Mouse (Mus musculus) layer of hippocampus, postnatal 10 days (tissue): ENCODE measurements around the gene Plbd1. TPM values are rescaled to one million over a fixed set of nuclear protein-coding genes. Genes with fewer than 3 reads are reported as not detected.

Experiments used
- DNase-seq, 2 experiments: peaks; one replicate each; pipeline ENCODE4 v3.0.0; 2021; ENCODE audit warnings: low spot score in 2 of 2
- long read RNA-seq: library from polyadenylated mRNA; stranded (forward); transcript quantifications from one replicate; pipeline ENCODE4 v2.0.0, GENCODE M21; 2023
- total RNA-seq, 2 experiments: library from RNA; stranded (reverse); gene quantifications; 2 replicates each; pipeline ENCODE4 v1.2.3; 2021

Plbd1 gene
- under 1 TPM; 0.20 to 0.23 TPM for total RNA-seq
- long read RNA-seq, result 0 reads

GRCm38 (mm10) chr6:136661706-136662016 is at the start of gene Plbd1:
Gene Plbd1 (minus strand): TSS chr6:136661928.
- DNase-seq, result peak in 1 of 2 experiments; percentile 15

- DNase-seq, result no peak
Measured at GRCm38 (mm10) chr6:136710408-136710807, 48.7 kb upstream of the Plbd1 start.

- no peak for DNase-seq
Measured at GRCm38 (mm10) chr6:136708597-136708996, 46.9 kb upstream of the Plbd1 start.

GRCm38 (mm10) chr6:136701878-136702277 is 40.1 kb upstream of the Plbd1 start:
- DNase-seq, result no peak

DNA sequence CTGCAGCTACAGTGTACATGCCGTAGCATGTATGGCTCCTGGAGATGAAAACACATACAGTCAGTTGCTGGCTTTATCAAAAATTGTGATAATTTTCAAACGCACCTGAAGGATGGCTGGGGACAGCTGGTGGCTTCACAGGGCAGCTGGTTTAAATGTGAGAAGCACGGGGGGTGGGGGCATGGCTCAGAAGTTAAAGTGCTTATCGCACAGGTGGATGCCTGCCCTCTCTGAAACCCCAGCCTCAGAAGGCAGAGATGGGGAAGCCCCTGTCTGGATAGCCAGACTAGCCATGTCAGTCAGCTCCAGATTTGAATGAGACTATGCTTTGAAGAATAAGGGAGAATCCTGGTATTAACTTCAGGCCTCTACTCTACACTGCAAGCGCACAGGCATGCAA is 39.5 kb upstream of the Plbd1 start:
- no peak for DNase-seq

GRCm38 (mm10) chr6:136691314-136691713 is 29.6 kb upstream of the Plbd1 start:
- DNase-seq, result no peak

- no peak for DNase-seq
Measured at GRCm38 (mm10) chr6:136690527-136690926, 28.8 kb upstream of the Plbd1 start.

- no peak for DNase-seq
Measured at GRCm38 (mm10) chr6:136689790-136690413, 28.2 kb upstream of the Plbd1 start.

GRCm38 (mm10) chr6:136685433-136685832 is 23.7 kb upstream of the Plbd1 start:
- no peak for DNase-seq

GRCm38 (mm10) chr6:136683410-136684334 is 21.9 kb upstream of the Plbd1 start:
- DNase-seq, result no peak

DNA sequence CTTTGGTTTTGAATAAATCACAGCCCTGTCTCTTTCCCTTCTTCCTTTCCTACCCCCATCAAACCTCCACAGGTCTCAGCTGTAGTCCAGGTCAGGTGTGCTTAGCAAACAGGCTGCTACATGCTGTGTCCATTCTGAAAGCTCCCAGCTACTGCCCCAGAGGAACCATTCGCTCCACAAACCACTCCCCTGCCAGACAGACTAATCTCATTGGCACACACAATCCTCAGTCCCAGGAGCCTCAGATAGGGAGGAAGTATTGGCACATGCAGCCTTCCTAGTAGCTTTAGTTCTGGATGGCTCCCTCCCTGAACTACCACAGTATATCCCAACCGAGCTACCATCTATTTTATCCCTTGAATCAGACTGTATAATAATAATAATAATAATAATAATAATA is 17.7 kb upstream of the Plbd1 start:
- DNase-seq, result no peak

DNA sequence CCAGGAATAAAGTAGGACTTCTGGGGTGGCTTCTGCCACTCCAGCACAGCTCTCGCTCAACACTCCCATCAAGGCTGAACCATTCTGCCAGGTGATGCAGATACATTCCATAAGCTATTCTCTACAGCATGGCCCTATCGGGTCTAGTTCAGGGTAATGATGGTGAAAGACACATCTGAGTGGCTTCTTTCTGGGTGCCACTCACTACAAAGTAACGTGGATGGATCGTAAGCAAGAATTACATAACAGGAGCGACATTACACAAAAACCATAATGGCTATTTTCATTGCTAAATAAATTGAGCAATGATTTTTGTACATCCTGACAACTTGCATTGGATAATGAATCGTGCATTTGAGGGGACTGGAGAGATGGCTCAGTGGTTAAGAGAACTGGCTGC is 13.2 kb upstream of the Plbd1 start:
- DNase-seq, result no peak

DNA sequence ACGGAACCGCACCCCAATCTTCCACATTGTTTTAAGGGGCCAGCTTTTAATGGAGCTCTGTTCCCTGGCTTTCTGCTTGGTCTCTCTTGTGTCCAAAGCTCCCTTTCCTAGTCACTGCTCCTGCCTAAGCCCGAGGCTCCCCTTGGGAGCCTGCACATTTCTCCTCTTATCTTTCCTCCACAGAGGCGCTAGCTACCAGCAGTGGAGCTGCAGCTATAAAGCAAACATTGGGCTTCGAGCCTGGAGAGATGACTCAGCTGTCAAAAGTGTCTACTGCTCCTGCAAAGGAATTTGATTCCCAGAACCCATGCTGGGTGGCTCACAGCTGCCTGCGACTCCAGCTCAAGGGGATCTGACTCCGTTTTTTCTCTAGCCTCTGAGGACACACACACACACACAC is 10.7 kb upstream of the Plbd1 start:
- DNase-seq, result peak in 1 of 2 experiments; percentile 26

DNA sequence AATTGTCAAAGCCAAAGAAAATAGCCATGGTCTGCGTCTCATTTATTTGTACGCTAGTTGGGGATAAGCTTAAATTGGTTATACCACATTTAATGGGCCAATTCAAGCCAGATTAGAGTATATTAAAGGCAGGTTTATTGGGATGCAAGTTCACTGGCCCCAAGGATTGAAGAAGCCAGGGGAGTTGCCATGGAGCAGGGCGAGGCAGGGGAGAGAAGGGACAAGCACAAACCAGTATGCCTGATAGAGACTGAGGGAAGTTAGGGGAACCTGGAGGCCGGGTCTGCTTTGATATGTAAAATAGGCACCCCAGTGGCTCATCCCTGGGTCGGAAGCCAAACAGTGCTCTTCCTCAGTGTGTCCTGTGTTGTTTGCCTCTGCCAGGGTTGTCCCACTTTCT is 7.5 kb upstream of the Plbd1 start:
- no peak for DNase-seq

GRCm38 (mm10) chr6:136668266-136668986 is 6.7 kb upstream of the Plbd1 start:
- no peak for DNase-seq

DNA sequence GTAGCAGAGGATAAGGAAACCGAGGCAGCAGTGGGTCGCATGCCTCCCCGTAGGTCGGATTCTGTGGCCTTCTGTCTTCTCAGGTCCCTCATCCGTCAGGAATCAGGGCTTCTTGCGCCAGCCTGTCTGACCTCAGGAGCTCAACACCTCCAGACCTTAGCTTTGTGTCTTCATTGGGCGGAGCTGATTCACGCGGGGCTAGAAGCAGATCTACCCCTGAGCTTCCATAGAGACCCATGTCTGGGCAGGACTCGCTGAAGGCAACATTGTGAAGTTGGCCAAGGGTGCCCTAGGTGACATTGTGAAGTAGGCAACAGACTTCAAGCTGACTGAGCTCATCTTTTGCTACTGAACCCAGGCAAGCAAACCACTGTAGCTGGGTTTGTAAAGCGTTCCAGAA is 335 bp upstream of the Plbd1 start:
- no peak for DNase-seq

- DNase-seq, result peak in 1 of 2 experiments; percentile 25
Measured at GRCm38 (mm10) chr6:136660831-136661705, 660 bp downstream of the Plbd1 start.

DNA sequence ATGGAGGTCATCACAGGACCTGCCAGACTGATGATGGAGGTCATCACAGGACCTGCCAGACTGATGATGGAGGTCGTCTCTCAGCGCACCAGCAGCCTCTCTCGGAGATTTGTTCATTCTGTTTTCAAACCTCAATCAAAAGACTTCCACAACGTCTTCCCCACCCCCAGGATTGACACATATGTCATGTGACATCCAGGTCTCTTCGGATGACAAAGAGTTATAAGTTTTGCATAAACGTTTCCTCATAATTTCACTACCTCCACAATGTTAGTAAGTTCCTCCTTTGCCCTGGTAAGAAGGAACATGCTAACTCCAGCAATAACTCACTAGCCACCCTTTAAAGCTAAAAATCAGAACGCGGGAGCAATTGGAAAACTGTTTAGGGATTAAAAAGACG is 2.5 kb downstream of the Plbd1 start:
- no peak for DNase-seq

GRCm38 (mm10) chr6:136658303-136658702 is 3.4 kb downstream of the Plbd1 start:
- no peak for DNase-seq

- no peak for DNase-seq
Measured at GRCm38 (mm10) chr6:136655786-136656185, 5.9 kb downstream of the Plbd1 start.

GRCm38 (mm10) chr6:136654470-136654869 is 7.3 kb downstream of the Plbd1 start:
- DNase-seq, result no peak
